Mouse (Mus musculus): Measurements from ENCODE around the gene Pirt. TPM values are rescaled to one million over a fixed set of nuclear protein-coding genes. Genes with fewer than 3 reads are reported as not detected.

Gene Pirt
- 0.09 and 0.12 TPM in 2 replicates for polyA plus RNA-seq (2015; fragmentation: Nextera tagmentation; extraction: Ambion mirVana)

GRCm38 (mm10) chr11:66911811-66912210 lies at the start of gene Pirt:
TSS of gene Pirt (plus strand) at chr11:66911981.
- Histone ChIP-seq H3K27me3 (ENCODE audit: insufficient read depth, low read length) (no peaks in the 10 kb centered on the region), H3K36me3 (ENCODE audit: insufficient read depth, low read length) (no peaks in the 10 kb centered on the region), H3K4me3 (replicated peaks; ENCODE audit: low read depth, low read length) (no peak within 1 kb of the TSS), H3K27ac (no peak within 1 kb of the TSS), H3K9me3 (replicated peaks; ENCODE audit: low read length) (no peaks in the 10 kb centered on the region), H3K4me2 (ENCODE audit: low read length) (no peak within 1 kb of the TSS), H3K4me1 (replicated peaks; ENCODE audit: insufficient read depth, low read length) (no peaks in the 10 kb centered on the region), H3K9ac (ENCODE audit: low read depth, low read length) (no peak within 1 kb of the TSS)
- no peak for TF ChIP-seq CTCF (IDR thresholded peaks at IDR 0.05; ENCODE audit: low read depth)
- no peak for DNase-seq (ENCODE audit: low spot score)
- 47% methylated on average over 10 of the region's 10 CpGs for WGBS
- no peak for ATAC-seq (replicated peaks; ENCODE audit: low FRiP score, low read depth)

- H3K9ac ChIP-seq (ENCODE audit: low read depth, low read length): no peak overlapping the region
- H3K27me3 ChIP-seq (ENCODE audit: insufficient read depth, low read length): no peaks in the 10 kb centered on the region
- H3K36me3 ChIP-seq (ENCODE audit: insufficient read depth, low read length): no peaks in the 10 kb centered on the region
- WGBS: 12% methylated on average over 5 of the region's 5 CpGs
- ATAC-seq (replicated peaks; ENCODE audit: low FRiP score, low read depth): no peak
- peak; percentile 75 for TF ChIP-seq CTCF (IDR thresholded peaks at IDR 0.05; ENCODE audit: low read depth)
- no peak overlapping the region for H3K4me3 ChIP-seq (replicated peaks; ENCODE audit: low read depth, low read length)
- H3K4me2 ChIP-seq (ENCODE audit: low read length): no peak overlapping the region
- H3K9me3 ChIP-seq (replicated peaks; ENCODE audit: low read length): no peaks in the 10 kb centered on the region
- no peaks in the 10 kb centered on the region for H3K4me1 ChIP-seq (replicated peaks; ENCODE audit: insufficient read depth, low read length)
- peak; percentile 80 for DNase-seq (ENCODE audit: low spot score)
- H3K27ac ChIP-seq: no peak overlapping the region
Measured at GRCm38 (mm10) chr11:66871701-66872100, 40.1 kb upstream of the Pirt start.

GRCm38 (mm10) chr11:66872773-66873470 lies 38.9 kb upstream of the Pirt start:
- Histone ChIP-seq H3K27ac (no peak overlapping the region), H3K4me1 (replicated peaks; ENCODE audit: insufficient read depth, low read length) (no peaks in the 10 kb centered on the region), H3K4me2 (ENCODE audit: low read length) (no peak overlapping the region), H3K4me3 (replicated peaks; ENCODE audit: low read depth, low read length) (no peak overlapping the region), H3K36me3 (ENCODE audit: insufficient read depth, low read length) (no peaks in the 10 kb centered on the region), H3K9ac (ENCODE audit: low read depth, low read length) (no peak overlapping the region), H3K9me3 (replicated peaks; ENCODE audit: low read length) (no peaks in the 10 kb centered on the region), H3K27me3 (ENCODE audit: insufficient read depth, low read length) (no peaks in the 10 kb centered on the region)
- WGBS: 60% methylated on average over 3 of the region's 3 CpGs
- ATAC-seq (replicated peaks; ENCODE audit: low FRiP score, low read depth) (no peak), DNase-seq (ENCODE audit: low spot score) (no peak)
- no peak for TF ChIP-seq CTCF (IDR thresholded peaks at IDR 0.05; ENCODE audit: low read depth)

- H3K4me3 ChIP-seq (replicated peaks; ENCODE audit: low read depth, low read length): no peak overlapping the region
- no peaks in the 10 kb centered on the region for H3K36me3 ChIP-seq (ENCODE audit: insufficient read depth, low read length)
- H3K4me1 ChIP-seq (replicated peaks; ENCODE audit: insufficient read depth, low read length): no peaks in the 10 kb centered on the region
- H3K27ac ChIP-seq: no peak overlapping the region
- H3K9ac ChIP-seq (ENCODE audit: low read depth, low read length): no peak overlapping the region
- 66% methylated on average over 2 of the region's 2 CpGs for WGBS
- no peak for ATAC-seq (replicated peaks; ENCODE audit: low FRiP score, low read depth)
- no peaks in the 10 kb centered on the region for H3K9me3 ChIP-seq (replicated peaks; ENCODE audit: low read length)
- DNase-seq (ENCODE audit: low spot score): no peak
- no peak overlapping the region for H3K4me2 ChIP-seq (ENCODE audit: low read length)
- H3K27me3 ChIP-seq (ENCODE audit: insufficient read depth, low read length): no peaks in the 10 kb centered on the region
- TF ChIP-seq CTCF (IDR thresholded peaks at IDR 0.05; ENCODE audit: low read depth): no peak
Measured at GRCm38 (mm10) chr11:66881291-66881690, 30.5 kb upstream of the Pirt start.

- Histone ChIP-seq H3K4me2 (ENCODE audit: low read length) (no peak overlapping the region), H3K4me3 (replicated peaks; ENCODE audit: low read depth, low read length) (no peak overlapping the region), H3K9me3 (replicated peaks; ENCODE audit: low read length) (no peaks in the 10 kb centered on the region), H3K27me3 (ENCODE audit: insufficient read depth, low read length) (no peaks in the 10 kb centered on the region), H3K27ac (no peak overlapping the region), H3K4me1 (replicated peaks; ENCODE audit: insufficient read depth, low read length) (no peaks in the 10 kb centered on the region), H3K36me3 (ENCODE audit: insufficient read depth, low read length) (no peaks in the 10 kb centered on the region), H3K9ac (ENCODE audit: low read depth, low read length) (no peak overlapping the region)
- no peak for TF ChIP-seq CTCF (IDR thresholded peaks at IDR 0.05; ENCODE audit: low read depth)
- no peak for DNase-seq (ENCODE audit: low spot score)
- no peak for ATAC-seq (replicated peaks; ENCODE audit: low FRiP score, low read depth)
- 73% methylated on average over 7 of the region's 7 CpGs for WGBS
Measured at GRCm38 (mm10) chr11:66882224-66883040, 29.3 kb upstream of the Pirt start.

GRCm38 (mm10) chr11:66892536-66892935 lies 19.2 kb upstream of the Pirt start:
- Histone ChIP-seq H3K36me3 (ENCODE audit: insufficient read depth, low read length) (no peaks in the 10 kb centered on the region), H3K4me3 (replicated peaks; ENCODE audit: low read depth, low read length) (no peak overlapping the region), H3K27me3 (ENCODE audit: insufficient read depth, low read length) (no peaks in the 10 kb centered on the region), H3K4me1 (replicated peaks; ENCODE audit: insufficient read depth, low read length) (no peaks in the 10 kb centered on the region), H3K9me3 (replicated peaks; ENCODE audit: low read length) (no peaks in the 10 kb centered on the region), H3K4me2 (ENCODE audit: low read length) (no peak overlapping the region), H3K9ac (ENCODE audit: low read depth, low read length) (no peak overlapping the region), H3K27ac (no peak overlapping the region)
- ATAC-seq (replicated peaks; ENCODE audit: low FRiP score, low read depth): no peak
- no peak for TF ChIP-seq CTCF (IDR thresholded peaks at IDR 0.05; ENCODE audit: low read depth)
- DNase-seq (ENCODE audit: low spot score): no peak
- WGBS: 83% methylated on average over 3 of the region's 3 CpGs
